Mouse (Mus musculus): ENCODE results near the gene Rbm38.

Gene Rbm38

GRCm38 (mm10) chr2:173017940-173018339 is 2.4 kb upstream of the Rbm38 start:
- no peak for DNase-seq

GRCm38 (mm10) chr2:173018618-173019017 is 1.7 kb upstream of the Rbm38 start:
- peak; percentile 39 for DNase-seq

- no peak for DNase-seq
Observed at GRCm38 (mm10) chr2:173019322-173019721, 976 bp upstream of the Rbm38 start.

GRCm38 (mm10) chr2:173019790-173020189 is 508 bp upstream of the Rbm38 start:
- peak; percentile 86 for DNase-seq

GRCm38 (mm10) chr2:173021633-173022055 is 1.3 kb downstream of the Rbm38 start:
- DNase-seq = peak; percentile 91

GRCm38 (mm10) chr2:173022056-173022681 is 1.9 kb downstream of the Rbm38 start:
- peak; percentile 65 for DNase-seq

- DNase-seq = no peak
Observed at GRCm38 (mm10) chr2:173022813-173023212, 2.5 kb downstream of the Rbm38 start.

- DNase-seq = no peak
Observed at GRCm38 (mm10) chr2:173023371-173023851, 3.1 kb downstream of the Rbm38 start.

GRCm38 (mm10) chr2:173023966-173024365 is 3.7 kb downstream of the Rbm38 start:
- no peak for DNase-seq

- no peak for DNase-seq
Observed at GRCm38 (mm10) chr2:173024392-173024791, 4.1 kb downstream of the Rbm38 start.

GRCm38 (mm10) chr2:173024938-173025337 is 4.6 kb downstream of the Rbm38 start:
- DNase-seq = peak; percentile 65

GRCm38 (mm10) chr2:173026286-173026685 is 6.0 kb downstream of the Rbm38 start:
- no peak for DNase-seq

GRCm38 (mm10) chr2:173026688-173027131 is 6.4 kb downstream of the Rbm38 start:
- no peak for DNase-seq

GRCm38 (mm10) chr2:173027169-173027823 is 7.0 kb downstream of the Rbm38 start:
- DNase-seq = no peak

- DNase-seq = no peak
Observed at GRCm38 (mm10) chr2:173027824-173028495, 7.7 kb downstream of the Rbm38 start.

GRCm38 (mm10) chr2:173028508-173029031 is 8.3 kb downstream of the Rbm38 start:
- no peak for DNase-seq

GRCm38 (mm10) chr2:173030591-173031338 is 10.5 kb downstream of the Rbm38 start:
- DNase-seq = no peak

GRCm38 (mm10) chr2:173033531-173033930 is 13.2 kb downstream of the Rbm38 start:
- DNase-seq = no peak

- DNase-seq = no peak
Observed at GRCm38 (mm10) chr2:173034998-173035397, 14.7 kb downstream of the Rbm38 start.

GRCm38 (mm10) chr2:173035653-173036052 is 15.4 kb downstream of the Rbm38 start:
- no peak for DNase-seq

- no peak for DNase-seq
Observed at GRCm38 (mm10) chr2:173036055-173036454, 15.8 kb downstream of the Rbm38 start.

- DNase-seq = no peak
Observed at GRCm38 (mm10) chr2:173036611-173037010, 16.3 kb downstream of the Rbm38 start.

GRCm38 (mm10) chr2:173037347-173037746 is 17.0 kb downstream of the Rbm38 start:
- DNase-seq = no peak

Measured in cerebellum, adult 11-12 months (tissue).